Mouse (Mus musculus) hindbrain, embryonic 15.5 days (tissue): Measurements from ENCODE around the gene Jazf1. TPM values are rescaled to one million over a fixed set of nuclear protein-coding genes. Genes with fewer than 3 reads are reported as not detected.

Experiments used
- ATAC-seq: fragments of 200-750 bp; cut with Nextera tagmentation; 2 replicates; pipeline ENCODE4 v1.8.0; 2017; ENCODE audit warnings: low read depth, moderate number of reproducible peaks, moderate TSS enrichment; ENCODE audit not compliant: low FRiP score
- H3K27ac ChIP-seq: fragments of 300-500 bp; sonication (generic); replicated peaks from 2 replicates; pipeline ENCODE4 v1.5.1; 2015; ENCODE audit warnings: mild to moderate bottlenecking, inconsistent platforms
- H3K27me3 ChIP-seq: fragments of 300-500 bp; sonication (generic); 2 replicates; pipeline ENCODE4 v1.6.1; 2015; ENCODE audit warnings: control low read depth, inconsistent platforms
- H3K36me3 ChIP-seq: fragments of 300-500 bp; sonication (generic); 2 replicates; pipeline ENCODE4 v1.6.1; 2015; ENCODE audit warnings: control low read depth, inconsistent platforms
- H3K4me1 ChIP-seq: fragments of 300-500 bp; sonication (generic); replicated peaks from 2 replicates; pipeline ENCODE4 v1.6.1; 2015; ENCODE audit warnings: control low read depth, inconsistent platforms
- H3K4me2 ChIP-seq: fragments of 300-500 bp; sonication (generic); 2 replicates; pipeline ENCODE4 v1.6.1; 2015; ENCODE audit warnings: moderate library complexity, mild to moderate bottlenecking, inconsistent platforms
- H3K4me3 ChIP-seq: fragments of 300-500 bp; sonication (generic); 2 replicates; pipeline ENCODE4 v1.5.1; 2015; ENCODE audit warnings: mild to moderate bottlenecking, inconsistent platforms
- H3K9ac ChIP-seq: fragments of 300-500 bp; sonication (generic); 2 replicates; pipeline ENCODE4 v1.6.1; 2015; ENCODE audit warnings: inconsistent platforms
- H3K9me3 ChIP-seq: fragments of 300-500 bp; sonication (generic); 2 replicates; pipeline ENCODE4 v1.6.1; 2016; ENCODE audit warnings: control low read depth, inconsistent platforms
- WGBS: fragments of 180-500 bp; shearing (Covaris S2); methylation state at CpG from one replicate; pipeline ENCODE4 v1.1.7; 2015; 5-methylcytosine and 5-hydroxymethylcytosine counted together
- polyA plus RNA-seq: library from polyadenylated mRNA; unstranded; fragments of >200 nt; fragmentation: Nextera tagmentation; extraction: Ambion mirVana; gene quantifications from 2 replicates; pipeline ENCODE4 v1.2.1, GENCODE M21; 2015

The Jazf1 gene
- polyA plus RNA-seq, 1 experiment from 2014 or later: 52.4 TPM

DNA sequence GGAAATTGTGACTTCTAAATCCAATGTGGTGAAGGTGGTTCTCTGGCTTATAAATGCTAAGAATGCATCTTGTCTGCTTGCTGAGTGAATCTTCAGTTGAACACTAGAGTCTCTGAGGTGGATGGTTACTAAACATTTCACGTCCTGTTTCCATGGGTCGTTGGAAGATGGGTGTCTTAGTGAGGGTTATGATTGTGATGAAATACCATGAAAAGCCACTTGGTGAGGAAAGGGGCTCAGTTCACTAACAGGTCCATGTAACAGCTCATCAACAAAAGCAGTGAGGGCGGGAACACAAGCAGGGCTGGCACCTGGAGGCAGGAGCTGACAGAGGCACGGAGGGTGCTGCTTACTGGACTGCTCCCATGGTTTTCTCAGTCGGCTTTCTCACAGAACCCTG lies 295.3 kb downstream of the Jazf1 start:
- no peak overlapping the region for H3K4me3 ChIP-seq
- whole genome bisulfite sequencing: 82% methylated on average over 5 of the region's 5 CpGs
- no peaks in the 10 kb centered on the region for H3K27me3 ChIP-seq
- H3K9ac ChIP-seq: no peak overlapping the region
- H3K27ac ChIP-seq: no peak overlapping the region
- peaks cover 5% of the 10 kb centered on the region for H3K4me1 ChIP-seq
- H3K9me3 ChIP-seq: no peaks in the 10 kb centered on the region
- H3K4me2 ChIP-seq: no peak overlapping the region
- ATAC-seq: no peak
- peaks cover 20% of the 10 kb centered on the region for H3K36me3 ChIP-seq

DNA sequence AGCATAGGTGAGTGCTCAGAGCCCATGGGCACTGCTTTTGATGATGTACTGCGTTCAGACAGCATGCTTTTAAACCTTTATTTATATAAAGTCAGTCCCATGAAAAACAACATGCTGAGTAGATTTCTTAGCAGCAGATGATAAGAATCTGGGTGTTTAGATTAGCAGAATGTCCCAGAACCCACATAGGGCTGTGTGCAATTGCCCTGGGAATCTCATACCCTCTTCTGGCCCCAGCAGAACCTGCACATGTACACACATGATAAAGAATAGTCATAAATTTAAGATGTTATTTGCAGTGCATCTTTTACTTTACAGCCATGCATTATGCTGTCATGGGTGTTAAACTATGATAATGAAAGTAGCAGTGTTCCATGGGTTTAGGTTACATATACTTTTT lies 297.6 kb downstream of the Jazf1 start:
- Histone ChIP-seq H3K4me3 (no peak overlapping the region), H3K36me3 (peaks cover 31% of the 10 kb centered on the region), H3K27me3 (no peaks in the 10 kb centered on the region), H3K4me2 (no peak overlapping the region), H3K4me1 (no peaks in the 10 kb centered on the region), H3K27ac (no peak overlapping the region), H3K9me3 (no peaks in the 10 kb centered on the region), H3K9ac (no peak overlapping the region)
- no peak for ATAC-seq
- WGBS: 92% methylated on average over 1 of the region's 1 CpGs

DNA sequence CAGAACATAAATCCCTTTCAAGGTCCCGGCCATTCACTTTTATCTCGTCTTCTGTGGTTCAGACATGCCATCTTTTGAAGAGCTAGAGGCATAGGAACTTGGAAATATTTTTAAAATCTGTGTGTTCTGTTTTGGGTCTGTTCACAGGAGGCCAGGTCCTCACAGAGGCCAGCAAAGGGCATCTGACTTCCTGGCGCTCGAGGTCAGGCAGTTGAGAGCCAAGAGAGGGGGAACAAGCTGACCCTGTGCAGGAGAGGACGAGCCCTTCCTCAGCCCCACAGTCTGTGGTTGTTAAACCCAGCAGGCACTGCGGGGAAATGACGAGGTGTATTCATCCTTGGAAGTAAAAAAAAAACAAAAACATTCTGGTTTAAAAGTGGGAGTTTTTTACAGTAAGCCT lies 303.2 kb downstream of the Jazf1 start:
- Histone ChIP-seq H3K9me3 (no peaks in the 10 kb centered on the region), H3K4me2 (no peak overlapping the region), H3K4me1 (no peaks in the 10 kb centered on the region), H3K9ac (no peak overlapping the region), H3K27ac (no peak overlapping the region), H3K27me3 (no peaks in the 10 kb centered on the region), H3K36me3 (peaks cover 38% of the 10 kb centered on the region), H3K4me3 (no peak overlapping the region)
- 80% methylated on average over 7 of the region's 7 CpGs for WGBS
- ATAC-seq: no peak

DNA sequence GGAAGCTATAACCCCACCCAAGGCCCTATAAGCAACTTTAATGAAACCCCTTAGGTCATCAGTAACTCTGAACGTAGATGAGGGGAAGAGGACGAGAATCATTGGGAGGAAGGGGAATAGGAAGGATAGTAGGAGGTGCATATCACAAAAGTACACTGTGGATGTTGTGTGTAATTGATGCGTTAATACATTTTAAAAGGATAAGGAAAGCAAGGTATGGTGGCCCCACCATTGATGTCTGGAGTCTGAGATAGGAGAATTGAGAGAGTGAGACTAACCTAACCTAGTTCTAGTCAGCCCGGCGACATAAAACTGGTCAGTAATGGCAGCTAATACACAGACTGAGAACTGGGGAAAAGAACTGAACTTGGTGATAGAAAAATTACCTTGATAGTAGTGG lies 315.6 kb downstream of the Jazf1 start:
- Histone ChIP-seq H3K27me3 (no peaks in the 10 kb centered on the region), H3K4me3 (no peak overlapping the region), H3K36me3 (peaks cover 36% of the 10 kb centered on the region), H3K9me3 (no peaks in the 10 kb centered on the region), H3K27ac (no peak overlapping the region), H3K4me2 (no peak overlapping the region), H3K9ac (no peak overlapping the region), H3K4me1 (no peaks in the 10 kb centered on the region)
- no peak for ATAC-seq
- WGBS: 96% methylated on average over 5 of the region's 5 CpGs

DNA sequence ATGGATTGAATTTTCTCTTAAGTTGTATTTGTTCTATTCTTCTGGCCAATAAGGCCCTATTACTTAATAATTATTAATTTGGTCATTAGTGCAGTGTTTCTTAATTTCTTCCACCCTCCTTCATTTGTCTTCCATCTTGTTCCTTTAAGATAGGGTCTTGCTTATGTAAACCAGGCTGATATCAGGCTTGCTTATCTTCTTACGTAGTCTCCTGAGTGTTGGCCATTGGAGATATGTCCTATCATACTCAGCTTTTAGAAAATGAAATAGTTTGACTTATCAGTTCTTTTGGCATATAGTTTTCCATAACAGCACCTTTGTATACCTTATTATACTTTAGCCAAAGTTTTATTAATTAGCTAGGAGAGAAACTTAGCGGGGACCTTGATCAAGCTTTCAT lies 333.8 kb downstream of the Jazf1 start:
- no peaks in the 10 kb centered on the region for H3K4me1 ChIP-seq
- H3K4me2 ChIP-seq: no peak overlapping the region
- no peak overlapping the region for H3K27ac ChIP-seq
- H3K27me3 ChIP-seq: no peaks in the 10 kb centered on the region
- no peak overlapping the region for H3K9ac ChIP-seq
- H3K9me3 ChIP-seq: no peaks in the 10 kb centered on the region
- H3K36me3 ChIP-seq: peaks cover 14% of the 10 kb centered on the region
- 94% methylated on average over 2 of the region's 2 CpGs for WGBS
- ATAC-seq: no peak
- H3K4me3 ChIP-seq: no peak overlapping the region

DNA sequence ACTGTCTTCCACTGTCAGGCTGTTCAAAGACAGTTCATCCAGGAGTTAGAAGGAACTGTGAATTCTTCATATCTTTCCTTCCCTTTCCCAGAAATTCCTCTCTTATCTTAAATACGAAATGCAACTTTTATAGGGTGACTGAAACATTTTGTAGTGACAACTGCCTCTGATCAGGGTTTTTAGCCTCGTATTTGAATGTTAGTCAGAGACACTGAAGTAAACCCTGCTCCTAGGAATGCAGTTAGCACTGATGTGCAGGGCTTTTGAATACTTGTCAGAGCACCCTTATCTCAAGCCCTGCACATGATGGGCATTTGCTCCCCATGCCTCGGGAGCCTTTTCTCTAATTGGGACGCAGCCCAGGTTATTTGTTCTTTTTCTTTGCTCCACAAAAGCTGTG lies 338.1 kb downstream of the Jazf1 start:
- no peaks in the 10 kb centered on the region for H3K9me3 ChIP-seq
- no peak overlapping the region for H3K4me2 ChIP-seq
- H3K27me3 ChIP-seq: no peaks in the 10 kb centered on the region
- H3K4me1 ChIP-seq: no peaks in the 10 kb centered on the region
- WGBS: 83% methylated on average over 4 of the region's 4 CpGs
- no peak overlapping the region for H3K27ac ChIP-seq
- peaks cover 10% of the 10 kb centered on the region; the same call in 1 of the 2 replicates for H3K36me3 ChIP-seq
- no peak for ATAC-seq
- no peak overlapping the region for H3K9ac ChIP-seq
- H3K4me3 ChIP-seq: no peak overlapping the region

DNA sequence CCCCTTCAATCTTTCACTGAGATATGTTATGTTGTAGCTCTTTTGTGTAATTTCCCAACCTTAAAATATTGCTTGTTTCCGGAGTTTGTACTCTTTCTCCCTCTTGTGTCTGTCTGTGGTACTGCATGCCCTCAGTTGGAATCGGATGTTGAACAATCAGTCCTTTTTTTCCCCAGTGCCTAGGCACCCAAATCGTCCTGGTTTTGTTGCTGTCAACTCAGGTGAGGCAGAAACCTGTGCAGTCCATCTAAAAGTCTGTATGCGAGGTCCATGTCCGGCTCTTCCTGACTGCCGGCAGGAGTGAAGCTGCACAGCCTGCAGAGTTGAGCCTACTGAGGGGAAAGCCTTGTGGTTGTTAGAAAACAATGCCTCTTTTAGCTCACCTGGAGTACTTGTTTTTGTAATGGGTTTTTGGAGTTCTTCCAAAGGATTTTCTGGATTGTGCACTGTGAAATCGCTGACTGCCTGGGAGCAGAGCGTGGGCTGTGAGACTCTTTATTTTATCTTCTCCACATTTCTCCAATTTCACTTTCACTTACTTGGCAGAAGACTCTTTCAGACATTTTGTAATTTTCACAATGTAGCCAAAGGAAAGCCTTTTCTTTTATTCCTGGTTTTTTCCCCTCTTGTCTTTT lies 343.5 kb downstream of the Jazf1 start:
- Histone ChIP-seq H3K27ac (no peak overlapping the region), H3K9ac (no peak overlapping the region), H3K4me1 (no peaks in the 10 kb centered on the region), H3K4me3 (no peak overlapping the region), H3K4me2 (no peak overlapping the region), H3K27me3 (no peaks in the 10 kb centered on the region), H3K9me3 (no peaks in the 10 kb centered on the region), H3K36me3 (peaks cover 10% of the 10 kb centered on the region; the same call in 1 of the 2 replicates)
- no peak for ATAC-seq
- 63% methylated on average over 8 of the region's 8 CpGs for WGBS

Other genes with a start within 250 kb of the Jazf1 start
- 3.9 and 5.0 TPM in 2 replicates for gene Creb5, start 218.6 kb upstream of the Jazf1 start, polyA plus RNA-seq